Mouse (Mus musculus) frontal cortex, adult 2 months (tissue): Measurements from ENCODE around the gene Gm26992. TPM values are rescaled to one million over a fixed set of nuclear protein-coding genes. Genes with fewer than 3 reads are reported as not detected.

Experiments
- DNase-seq, 2 experiments: peaks; one replicate each; pipeline ENCODE4 v3.0.0; 2022; ENCODE audit warnings: low spot score in 1 of 2; ENCODE audit errors: extremely low spot score in 1 of 2
- polyA plus RNA-seq: library from polyadenylated mRNA; depleted of rRNA; stranded (reverse); fragments of >200 nt; gene quantifications from 2 replicates; pipeline ENCODE4 v1.2.3, GENCODE M21; 2012

Gm26992 gene
- polyA plus RNA-seq, 1 experiment = not detected

- DNase-seq = peak in 1 of 2 experiments; percentile 30
Measured at GRCm38 (mm10) chrX:103482097-103482451, 60.3 kb downstream of the Gm26992 start.

DNA sequence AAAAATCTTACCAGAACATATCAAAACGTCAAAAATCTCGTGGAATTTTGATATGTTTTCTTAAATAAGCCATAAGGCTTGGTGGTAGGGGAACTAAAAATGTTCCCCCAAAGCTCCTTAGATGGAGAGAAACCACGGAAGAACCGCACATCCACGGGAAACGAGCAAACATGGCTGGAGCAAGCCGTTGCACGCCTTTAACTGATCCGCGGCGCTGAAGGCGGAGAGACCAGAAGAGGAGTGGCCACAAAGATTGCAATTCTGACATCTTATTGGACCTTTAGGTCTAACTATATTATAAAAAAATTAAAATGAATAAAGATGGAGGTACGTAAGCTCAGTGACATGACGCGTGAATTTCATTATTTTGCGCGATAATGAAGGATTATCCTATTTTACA lies 61.2 kb downstream of the Gm26992 start:
- peak in 1 of 2 experiments; percentile 70 for DNase-seq

- DNase-seq = peak in 1 of 2 experiments; percentile 86
Measured at GRCm38 (mm10) chrX:103484050-103484449, 62.2 kb downstream of the Gm26992 start.

GRCm38 (mm10) chrX:103490853-103491252 lies 69.0 kb downstream of the Gm26992 start:
- DNase-seq = no peak

- peak in 1 of 2 experiments; percentile 17 for DNase-seq
Measured at GRCm38 (mm10) chrX:103492398-103493256, 70.8 kb downstream of the Gm26992 start.

DNA sequence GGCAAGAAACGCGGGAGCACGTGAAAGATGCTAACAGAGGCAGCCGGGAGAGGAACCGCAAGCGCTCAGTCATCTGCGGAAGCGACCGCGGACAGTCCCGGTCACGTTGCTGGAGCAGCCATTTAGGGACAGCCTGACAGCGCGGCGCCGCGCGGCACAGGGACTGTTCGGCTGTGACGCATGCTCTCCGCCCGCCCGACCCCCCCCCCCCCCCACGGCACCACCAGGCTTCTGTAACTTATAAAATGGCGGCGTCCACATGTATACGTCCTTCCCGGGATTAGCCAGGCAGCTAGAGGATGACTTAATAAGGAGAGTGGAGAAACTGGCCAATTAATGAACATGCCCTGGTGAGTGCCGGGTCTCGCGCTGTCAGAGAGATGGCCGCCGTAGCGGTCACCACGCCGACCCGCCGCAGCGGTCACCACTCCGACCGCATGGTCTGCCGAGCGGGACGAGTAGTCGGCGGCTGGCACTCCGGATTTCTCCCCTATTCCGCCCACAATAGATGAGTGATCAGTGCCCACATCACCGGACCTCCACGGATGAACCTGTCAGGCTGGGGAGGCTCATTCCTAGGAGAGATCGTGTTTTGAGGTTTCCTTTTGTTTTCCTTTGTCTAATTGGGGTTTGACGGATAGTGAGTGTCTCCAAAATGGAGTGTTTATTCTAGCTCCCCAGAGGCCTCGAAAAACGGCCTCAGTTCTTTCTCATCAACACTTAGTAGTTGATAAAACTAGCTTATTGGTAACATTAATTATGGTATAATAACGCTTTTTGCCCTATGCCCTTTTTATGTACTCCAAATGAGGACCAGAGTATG lies 71.8 kb downstream of the Gm26992 start:
- DNase-seq = peak; percentile 8 to 78

GRCm38 (mm10) chrX:103499374-103499773 lies 77.6 kb downstream of the Gm26992 start:
- no peak for DNase-seq

GRCm38 (mm10) chrX:103500137-103500536 lies 78.3 kb downstream of the Gm26992 start:
- no peak for DNase-seq

DNA sequence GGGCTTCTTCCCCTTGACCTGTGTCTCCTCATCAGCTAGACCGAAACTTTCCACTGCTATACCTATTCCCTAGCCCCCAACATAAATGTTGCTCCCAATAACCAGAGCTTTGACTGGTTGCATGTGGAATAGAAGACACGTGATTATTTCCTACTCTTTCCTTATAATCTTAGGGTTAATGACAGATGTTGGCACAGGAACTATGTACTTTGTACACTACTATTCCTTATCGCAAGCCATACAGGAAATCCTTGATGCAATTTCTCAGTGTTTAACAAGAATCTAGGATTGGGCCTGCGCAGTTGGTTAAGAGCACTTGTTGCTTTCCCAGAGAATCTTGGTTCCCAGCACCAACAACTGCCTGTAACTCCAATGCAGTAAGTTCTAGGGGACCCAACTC lies 86.4 kb downstream of the Gm26992 start:
- no peak for DNase-seq

DNA sequence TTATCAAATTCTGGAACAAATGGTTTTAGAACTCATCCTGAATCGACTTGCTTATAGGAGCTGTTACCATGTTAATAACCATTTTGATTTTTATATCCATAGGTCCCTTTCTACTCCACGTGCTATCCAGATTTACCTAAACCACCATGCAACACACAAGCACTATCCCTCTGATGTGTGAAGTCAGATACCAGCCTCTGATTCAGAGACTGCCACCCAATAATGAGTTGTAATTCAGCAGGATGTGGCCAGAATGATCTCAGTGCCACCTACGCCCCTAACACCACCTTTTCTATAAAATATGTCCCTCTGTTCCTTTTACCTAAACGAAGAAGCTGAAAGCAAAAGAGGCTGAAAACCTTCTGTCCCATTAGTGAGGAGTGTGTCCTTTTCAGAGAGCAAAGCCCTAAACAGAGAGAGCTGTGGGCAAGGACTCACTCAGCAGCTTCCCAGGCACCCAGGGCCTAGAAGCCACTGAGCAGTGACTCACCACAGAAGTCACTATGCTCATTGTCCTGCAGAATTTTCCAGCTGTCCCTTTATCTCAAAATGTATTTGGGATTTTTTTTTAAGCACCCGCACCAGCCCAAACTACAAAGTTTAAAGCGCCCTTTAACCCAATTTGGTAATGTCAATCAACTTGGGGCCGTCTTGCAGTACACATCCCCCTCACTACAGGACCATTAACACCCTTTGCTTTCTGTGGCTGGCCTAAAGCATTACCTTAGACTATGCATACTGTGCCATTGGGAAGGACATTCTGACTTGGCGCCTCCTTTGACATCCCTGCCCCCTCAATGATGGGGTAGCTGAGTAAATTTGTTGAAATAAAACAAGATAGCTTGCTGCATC lies 87.6 kb downstream of the Gm26992 start:
- no peak for DNase-seq

- no peak for DNase-seq
Measured at GRCm38 (mm10) chrX:103514782-103515181, 93.0 kb downstream of the Gm26992 start.

GRCm38 (mm10) chrX:103515346-103515745 lies 93.5 kb downstream of the Gm26992 start:
- no peak for DNase-seq

DNA sequence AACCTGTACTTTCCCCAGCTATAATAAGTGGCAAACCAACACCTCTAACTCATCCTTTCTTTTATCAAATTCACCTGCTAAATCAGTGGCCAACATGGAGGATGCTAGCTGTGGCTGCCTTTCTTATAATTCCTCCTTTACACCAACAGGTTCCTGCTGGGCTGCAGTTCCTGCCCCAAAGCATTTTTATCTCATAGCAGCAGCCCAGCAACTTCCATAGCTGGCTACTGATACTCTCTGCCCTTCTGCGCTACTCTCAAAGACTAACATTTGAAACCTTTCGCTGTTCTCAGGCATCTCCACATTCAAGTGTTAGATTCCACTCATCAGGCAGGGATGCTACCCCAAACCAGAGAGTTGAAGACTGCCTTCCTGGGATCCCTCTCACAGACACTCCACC lies 97.0 kb downstream of the Gm26992 start:
- DNase-seq = no peak

- DNase-seq = no peak
Measured at GRCm38 (mm10) chrX:103519547-103519946, 97.7 kb downstream of the Gm26992 start.

DNA sequence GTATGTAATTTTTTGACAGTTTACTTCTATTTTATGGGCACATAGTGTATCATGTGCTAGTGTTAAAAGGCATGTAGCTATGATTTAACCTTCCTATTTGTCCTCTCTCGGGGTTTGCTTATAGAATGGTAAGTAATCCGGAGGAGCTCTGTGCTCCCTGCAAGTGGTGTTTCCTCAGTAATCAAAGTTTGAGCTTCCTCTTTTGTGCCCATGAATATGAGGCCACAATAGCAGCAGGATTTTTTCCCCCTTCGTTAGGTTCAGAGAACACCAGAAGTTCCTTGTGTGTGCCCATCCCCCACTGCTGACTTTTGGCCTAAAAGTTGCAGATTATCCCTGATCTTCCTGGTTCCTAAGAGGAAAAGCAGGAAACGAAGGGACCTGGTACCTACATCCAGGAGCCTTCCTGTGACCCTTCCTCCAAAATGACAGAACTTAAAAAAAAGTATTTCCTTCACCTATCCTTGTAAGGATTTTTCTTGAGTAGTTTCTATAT lies 99.5 kb downstream of the Gm26992 start:
- DNase-seq = no peak

- peak; percentile 20 to 80 for DNase-seq
Measured at GRCm38 (mm10) chrX:103529185-103529584, 107.4 kb downstream of the Gm26992 start.
